Mouse (Mus musculus) frontal cortex, postnatal 25 days (tissue): Measurements from ENCODE around the gene Atg14.
A peak's percentile ranks its signal among the peaks of the same experiment; 100 is the strongest.
"Not testable (repeated sequence)": the region's sequence is repeated elsewhere in the genome, so short reads cannot be mapped to it uniquely, and the experiment has no call there.

Source experiments
- DNase-seq, 2 experiments: peaks; one replicate each; pipeline ENCODE4 v3.0.0; 2022; ENCODE audit warnings: low spot score in 2 of 2

The Atg14 gene

GRCm38 (mm10) chr14:47570549-47570948, at the start of gene Atg14:
Atg14 (minus strand) TSS chr14:47570649.
- DNase-seq: not testable (repeated sequence)

- no peak for DNase-seq
Observed at GRCm38 (mm10) chr14:47618891-47619290, 48.4 kb upstream of the Atg14 start.

DNA sequence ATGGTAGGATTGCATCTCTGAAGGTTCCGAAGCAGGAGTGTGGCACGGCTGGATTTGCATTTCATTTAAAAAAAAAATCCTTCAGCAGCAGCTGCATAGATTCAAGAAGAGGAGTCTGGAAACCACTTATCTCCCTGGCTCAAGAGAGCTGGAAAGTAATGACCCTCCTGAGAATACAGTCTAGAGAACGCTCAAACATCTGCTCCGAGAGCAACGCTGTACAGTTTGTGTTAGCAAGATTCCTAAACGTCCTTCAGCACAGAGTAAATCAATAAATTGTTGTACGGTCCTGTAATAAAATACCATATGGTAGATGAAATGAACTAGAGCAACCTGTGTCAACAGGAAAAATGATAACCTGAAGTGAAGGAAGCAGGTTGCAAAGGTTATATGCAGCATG, 42.8 kb upstream of the Atg14 start:
- DNase-seq: no peak

DNA sequence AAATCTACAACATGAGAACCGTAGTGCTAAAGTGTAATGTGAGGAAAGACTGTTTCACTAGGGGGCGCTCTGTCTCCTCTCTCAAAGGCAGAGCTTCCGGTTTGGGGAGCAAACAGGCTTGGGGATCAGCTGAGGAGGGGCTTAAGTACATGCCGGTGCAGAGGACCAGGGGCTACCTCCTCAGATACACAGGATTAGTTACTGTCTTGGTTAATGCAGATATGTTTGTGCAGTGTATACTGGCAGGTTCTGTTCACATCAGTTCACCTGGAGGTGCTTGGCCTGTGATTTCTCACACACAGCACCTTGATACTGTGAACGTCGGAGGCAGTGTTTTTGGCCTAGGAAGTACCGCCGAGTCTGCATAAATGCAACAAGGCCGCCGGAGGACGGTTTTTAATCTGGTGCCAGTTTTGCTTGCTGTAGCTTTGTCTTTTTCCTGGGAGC, 27.5 kb upstream of the Atg14 start:
- DNase-seq: peak; percentile 36 to 63

DNA sequence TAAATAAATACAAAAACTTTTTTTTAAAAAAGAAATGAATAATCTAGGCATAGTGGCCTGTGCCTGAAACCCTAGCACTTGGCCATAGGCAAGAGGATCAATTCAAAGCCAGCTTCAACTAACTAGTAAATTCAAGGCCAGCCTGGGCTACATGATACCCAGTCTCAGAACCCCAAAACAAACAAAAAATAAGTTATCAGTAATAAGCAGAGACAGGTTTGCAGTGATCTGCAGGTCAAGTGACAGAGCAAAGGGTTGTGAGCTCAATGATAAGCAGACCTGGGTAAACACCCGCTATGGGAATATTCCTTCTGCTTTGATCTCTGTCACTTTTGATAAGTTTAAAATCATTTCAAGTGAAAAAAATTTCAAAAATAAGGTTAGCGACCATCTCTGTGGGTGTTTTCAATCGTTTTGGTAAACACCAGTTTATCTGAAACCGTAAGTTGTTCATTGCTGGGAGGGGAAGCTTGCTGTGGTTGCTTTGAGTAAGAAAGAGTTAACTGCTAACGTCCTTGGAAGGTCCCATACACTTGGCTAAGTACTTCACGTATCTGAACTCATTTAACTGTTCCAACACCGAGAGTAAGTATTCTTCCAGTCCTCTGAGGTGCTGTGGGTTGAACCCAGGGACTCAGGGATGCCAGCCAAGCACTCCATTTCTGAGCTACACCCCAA, 24.1 kb upstream of the Atg14 start:
- DNase-seq: no peak

DNA sequence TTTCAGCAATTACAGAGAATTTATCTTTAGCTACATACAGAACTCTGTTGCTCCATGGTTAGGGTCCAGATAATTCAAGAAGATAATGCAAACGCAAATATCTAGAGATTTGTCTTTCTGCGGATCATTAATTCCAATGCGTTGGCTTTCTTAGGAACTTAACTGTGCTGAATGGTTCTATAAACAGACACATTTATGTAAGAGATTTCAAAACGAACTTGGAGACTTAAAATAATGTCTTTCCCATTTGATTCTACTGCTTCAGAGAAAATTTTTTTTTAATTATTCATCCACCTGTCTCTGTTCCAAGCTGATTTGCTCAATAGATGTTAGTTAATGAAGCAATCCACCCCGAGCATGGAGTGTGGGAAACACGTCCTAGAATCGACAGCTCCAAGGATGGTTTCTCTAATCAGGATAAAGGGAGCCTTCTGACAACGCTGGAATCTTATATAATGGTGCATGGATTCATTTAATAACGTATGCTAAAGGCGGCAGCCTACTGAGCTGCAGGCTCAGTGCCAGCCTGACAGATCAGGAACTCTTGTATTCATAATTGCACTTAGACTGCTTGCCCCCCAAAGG, 20.0 kb upstream of the Atg14 start:
- DNase-seq: no peak

DNA sequence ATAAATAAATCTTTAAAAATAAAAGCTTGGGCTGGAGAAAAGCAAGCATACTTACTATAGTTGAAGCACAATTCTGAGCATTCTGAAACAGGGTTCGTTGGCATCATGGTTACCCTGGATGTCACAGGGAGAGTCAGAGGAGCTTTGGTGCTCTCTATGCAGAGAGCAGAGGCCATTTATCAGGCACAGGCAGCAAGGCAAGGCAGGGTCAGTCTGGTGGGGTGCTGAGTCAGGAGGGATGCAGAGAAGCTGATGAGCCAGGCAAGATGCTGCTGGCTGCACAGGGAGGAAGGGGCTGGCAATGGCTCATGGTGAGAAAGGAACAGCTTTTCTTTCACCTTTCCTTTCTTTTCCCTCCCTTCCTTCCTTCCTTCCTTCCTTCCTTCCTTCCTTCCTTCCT, 19.0 kb upstream of the Atg14 start:
- no peak for DNase-seq

- DNase-seq: no peak
Observed at GRCm38 (mm10) chr14:47584346-47584745, 13.9 kb upstream of the Atg14 start.

GRCm38 (mm10) chr14:47581681-47582080, 11.2 kb upstream of the Atg14 start:
- no peak for DNase-seq

DNA sequence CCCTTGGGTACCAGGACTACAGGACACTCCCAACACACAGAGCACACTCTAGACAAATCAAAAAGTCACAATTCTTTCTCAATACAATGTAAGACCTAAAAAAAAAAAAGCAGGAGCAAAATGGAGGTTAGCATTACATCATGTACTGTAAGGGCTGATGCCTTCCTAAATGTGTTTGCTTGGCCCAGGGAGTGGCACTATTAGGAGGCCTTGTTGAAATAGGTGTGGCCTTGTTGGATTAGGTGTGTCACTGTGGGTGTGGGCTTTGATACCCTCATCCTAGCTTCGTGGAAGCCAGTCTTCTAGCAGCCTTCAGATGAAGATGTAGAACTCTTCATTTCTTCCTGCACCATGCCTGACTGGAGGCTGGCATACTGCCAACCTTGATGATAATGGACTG, 10.8 kb upstream of the Atg14 start:
- DNase-seq: no peak

DNA sequence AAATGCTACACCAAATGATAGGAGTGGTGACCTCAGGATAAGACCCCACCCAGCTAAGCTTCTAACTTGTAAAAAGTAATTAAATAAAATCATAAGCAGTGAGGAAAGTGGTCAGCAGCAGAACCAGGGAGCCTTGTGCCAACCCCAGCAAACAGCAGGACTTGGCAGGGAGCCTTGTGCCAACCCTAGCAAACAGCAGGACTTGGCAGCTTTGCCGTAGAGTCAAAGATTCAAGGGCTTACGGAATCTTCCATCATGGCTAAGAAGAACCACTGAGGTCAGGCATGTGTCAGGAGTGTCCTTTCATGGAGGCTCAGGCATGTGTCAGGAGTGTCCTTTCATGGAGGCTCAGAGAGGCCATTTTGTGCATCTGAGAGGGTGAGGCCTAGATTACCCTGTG, 7.6 kb upstream of the Atg14 start:
- no peak for DNase-seq

DNA sequence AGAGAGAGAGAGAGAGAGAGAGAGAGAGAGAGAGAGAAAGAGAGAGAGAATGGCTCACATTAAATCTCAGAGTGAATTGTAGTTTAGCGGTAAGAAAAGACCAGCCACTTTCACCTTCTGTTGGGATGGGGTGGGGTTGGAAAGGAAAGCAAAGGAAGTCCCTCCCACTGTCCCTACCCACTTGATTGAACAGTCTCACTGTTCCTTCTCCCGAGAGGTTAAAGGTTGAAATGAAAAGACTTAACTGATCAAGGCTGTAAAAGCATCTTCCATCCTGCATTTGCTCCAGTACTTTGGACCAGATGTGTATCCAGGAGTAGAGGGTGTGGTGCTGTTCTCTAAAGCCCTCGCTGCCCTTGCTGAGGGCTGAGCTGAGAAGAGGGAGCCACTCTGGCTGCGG, 6.2 kb upstream of the Atg14 start:
- DNase-seq: no peak

- DNase-seq: no peak
Observed at GRCm38 (mm10) chr14:47574721-47575120, 4.3 kb upstream of the Atg14 start.

- no peak for DNase-seq
Observed at GRCm38 (mm10) chr14:47572707-47573106, 2.3 kb upstream of the Atg14 start.

DNA sequence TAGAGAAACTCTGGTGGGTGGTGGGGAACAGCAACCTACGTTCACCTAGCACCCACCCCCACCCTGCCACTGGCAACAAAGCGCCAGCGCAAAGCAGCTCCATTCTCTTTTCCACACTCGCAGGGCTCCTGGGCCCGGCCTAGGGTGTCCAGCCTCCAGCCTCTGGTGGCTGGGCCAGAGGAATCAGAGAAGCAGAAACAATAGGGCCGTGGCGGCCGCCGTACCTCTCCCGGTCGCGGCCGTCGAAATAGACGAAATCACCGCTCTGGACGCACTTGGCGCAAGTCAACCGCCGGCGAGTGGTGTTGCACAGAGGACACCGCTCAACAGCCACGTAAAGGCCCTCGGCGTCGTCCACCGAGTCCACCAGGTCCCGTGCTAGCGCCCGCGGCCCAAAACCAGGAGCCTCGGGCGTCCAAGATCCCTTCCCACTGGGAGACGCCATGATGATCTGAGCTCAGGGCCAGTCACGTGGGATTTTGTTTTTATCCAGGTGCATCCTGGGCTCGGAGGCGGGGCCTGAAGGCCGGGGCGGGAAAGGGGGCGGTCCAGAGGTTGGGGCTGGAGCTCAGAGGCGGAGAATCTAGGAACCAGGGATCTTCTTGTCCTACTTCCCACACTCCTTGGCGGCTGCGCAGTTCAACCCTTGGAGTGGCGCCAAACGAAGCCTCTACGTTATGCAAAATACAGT, 2.3 kb downstream of the Atg14 start:
- peak; percentile 88 to 93 for DNase-seq

- no peak for DNase-seq
Observed at GRCm38 (mm10) chr14:47563106-47563505, 7.3 kb downstream of the Atg14 start.

DNA sequence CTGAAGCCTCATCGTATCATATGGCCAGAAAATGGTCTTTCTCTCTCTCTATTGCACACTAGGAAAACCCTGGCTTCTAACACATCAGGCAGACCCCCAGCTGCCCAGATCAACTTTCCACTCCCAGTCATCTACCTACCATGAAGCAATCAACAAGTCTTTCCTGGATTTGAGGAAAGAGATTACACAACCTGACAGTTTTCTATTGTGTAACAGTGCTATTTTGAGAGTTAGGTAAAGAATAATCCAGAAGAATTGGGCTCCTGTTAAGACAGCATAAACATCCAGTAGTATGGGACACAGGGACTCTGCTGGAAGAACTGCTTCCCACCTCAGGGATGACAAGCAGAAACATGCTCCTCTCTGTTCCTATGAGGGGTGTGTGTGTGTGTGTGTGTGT, 7.9 kb downstream of the Atg14 start:
- no peak for DNase-seq

GRCm38 (mm10) chr14:47560714-47561113, 9.7 kb downstream of the Atg14 start:
- no peak for DNase-seq

- DNase-seq: no peak
Observed at GRCm38 (mm10) chr14:47555225-47555624, 15.2 kb downstream of the Atg14 start.

DNA sequence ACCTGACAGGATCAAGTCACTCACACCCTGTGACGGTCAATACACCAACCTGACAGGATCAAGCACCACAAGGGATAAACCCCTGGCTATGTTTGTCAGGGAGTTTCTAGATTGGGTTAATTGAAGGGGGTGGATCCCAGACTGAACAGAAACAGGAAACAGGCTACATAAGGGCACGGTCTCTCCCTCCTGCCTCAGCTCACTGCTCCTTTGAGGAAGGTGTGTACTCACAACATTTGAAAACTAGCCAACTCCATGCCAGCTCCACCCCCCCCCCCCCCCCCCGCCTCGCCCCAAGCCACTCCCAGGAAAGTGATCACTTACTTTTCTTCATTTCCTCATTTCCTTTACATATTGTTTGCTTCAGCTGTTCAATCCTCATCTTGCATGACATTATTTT, 16.2 kb downstream of the Atg14 start:
- DNase-seq: no peak

GRCm38 (mm10) chr14:47553380-47553779, 17.1 kb downstream of the Atg14 start:
- DNase-seq: no peak

GRCm38 (mm10) chr14:47551668-47552067, 18.8 kb downstream of the Atg14 start:
- no peak for DNase-seq

GRCm38 (mm10) chr14:47544877-47545276, 25.6 kb downstream of the Atg14 start:
- no peak for DNase-seq
